Mouse (Mus musculus) gastrocnemius, adult 8-10 months (tissue): ENCODE data around the gene Mutyh. TPM values are rescaled to one million over a fixed set of nuclear protein-coding genes. Genes with fewer than 3 reads are reported as not detected.
"Not testable (repeated sequence)": the region's sequence is repeated elsewhere in the genome, so short reads cannot be mapped to it uniquely, and the experiment has no call there.

ENCODE experiments used
- DNase-seq, 2 experiments: peaks; one replicate each; pipeline ENCODE4 v3.0.0; 2022; ENCODE audit warnings: low spot score in 2 of 2
- total RNA-seq, 4 experiments: library from RNA; stranded (reverse); gene quantifications; 2 replicates each; pipeline ENCODE4 v1.2.4; 2022

Mutyh gene
- total RNA-seq, 4 experiments from 2014 or later: 0.58 to 1.1 (median 0.87) TPM

DNA sequence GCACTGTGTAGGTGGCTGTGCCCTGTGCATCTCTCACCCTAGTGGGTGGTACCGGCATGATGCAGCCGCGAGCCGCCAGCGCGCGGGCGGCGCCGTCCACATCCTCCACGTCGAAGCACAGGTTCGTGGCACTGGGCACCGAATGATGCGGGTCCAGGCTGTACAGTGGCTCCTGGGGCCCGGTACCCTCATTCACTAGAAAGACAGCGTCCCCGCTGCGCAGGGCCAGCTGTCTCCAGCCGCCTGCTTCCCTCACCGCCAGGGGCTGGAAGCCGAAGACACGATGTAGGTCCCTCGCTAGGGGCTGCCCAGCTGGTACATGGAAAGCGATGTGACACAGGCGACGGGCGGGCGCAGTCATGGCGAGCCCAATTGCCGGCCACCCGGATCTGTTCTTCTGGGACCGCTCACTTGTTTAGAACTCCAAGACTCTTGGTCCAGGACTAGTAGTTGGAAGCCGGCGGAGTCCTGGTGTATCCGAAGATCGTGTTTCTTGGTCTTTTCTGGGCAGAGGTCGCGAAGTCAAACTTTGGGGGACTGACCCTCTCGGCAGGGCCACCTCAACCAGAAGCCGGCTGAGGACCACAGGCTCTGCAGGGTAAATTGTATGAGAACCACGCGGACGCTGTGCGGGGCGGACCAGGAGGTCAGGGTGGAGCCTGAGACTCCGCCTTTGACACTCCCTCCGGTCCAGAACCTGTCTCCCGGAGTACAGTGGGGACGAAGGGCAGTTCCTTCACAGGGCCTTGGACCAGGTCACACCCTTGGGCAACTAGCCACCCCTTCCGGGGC, 13.6 kb downstream of the Mutyh start:
- DNase-seq: peak; percentile 67 to 71

- DNase-seq: no peak
Observed at GRCm38 (mm10) chr4:116821694-116822016, 14.1 kb downstream of the Mutyh start, which contains the start of gene Hpdl. Hpdl (minus strand) TSS chr4:116821707.

DNA sequence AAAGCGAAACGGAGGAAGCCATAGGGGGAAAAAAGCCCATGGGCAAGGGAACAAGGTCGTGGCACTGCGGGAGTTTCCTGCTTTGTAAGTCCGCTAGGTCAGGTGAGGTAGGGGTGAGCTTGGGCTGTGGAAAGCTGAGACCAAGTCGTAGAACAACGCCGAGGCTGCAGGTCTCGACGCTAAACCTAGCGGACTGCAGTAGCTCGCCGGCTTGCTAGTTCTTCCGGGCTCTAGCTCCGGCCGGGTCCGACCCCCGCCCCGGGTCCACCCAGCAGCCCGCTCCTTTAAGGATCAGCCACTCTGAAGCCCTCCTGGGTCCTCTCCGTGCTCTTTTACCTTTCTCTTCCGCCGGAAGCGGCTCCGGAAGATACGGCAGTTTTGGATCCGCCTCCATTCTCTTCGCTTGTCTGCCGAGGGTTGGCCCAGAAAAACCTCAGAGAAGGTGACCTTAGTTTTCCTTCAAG, 17.1 kb downstream of the Mutyh start:
- DNase-seq: peak; percentile 40 to 62

GRCm38 (mm10) chr4:116827819-116828218, 20.3 kb downstream of the Mutyh start:
- DNase-seq: no peak

DNA sequence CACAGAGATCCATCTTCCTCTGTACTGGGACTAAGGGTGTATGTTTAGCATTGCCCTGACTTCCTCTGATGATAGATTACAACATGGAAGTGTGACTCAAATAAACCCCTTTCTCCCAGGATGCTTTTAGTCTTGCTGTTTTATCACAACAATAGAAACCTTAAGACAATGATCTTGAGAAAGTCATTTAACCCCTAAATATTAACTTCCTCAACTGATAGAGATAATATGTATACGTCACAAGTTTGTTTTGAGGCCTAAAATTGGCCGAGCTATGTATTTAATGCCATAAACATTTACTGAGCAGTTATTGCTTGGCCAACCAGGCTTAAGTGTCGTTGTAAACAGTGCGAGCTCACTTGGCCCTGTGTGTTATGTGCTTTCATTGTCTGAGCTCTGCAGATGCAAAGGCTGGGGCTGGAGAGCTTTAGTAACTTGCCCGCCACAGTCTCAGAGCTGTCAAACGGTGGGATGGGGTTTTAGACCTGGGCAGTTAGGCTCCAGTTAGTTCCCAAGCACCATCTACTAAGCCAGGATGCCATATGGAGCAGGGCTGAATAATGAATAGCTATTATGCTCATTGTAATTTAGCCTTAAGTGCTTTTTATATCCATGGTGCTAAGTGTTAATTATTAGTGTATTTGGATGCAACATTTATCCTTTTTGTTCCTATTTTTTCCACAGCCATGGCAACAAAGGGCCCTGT, 22.0 kb downstream of the Mutyh start:
- DNase-seq: no peak

DNA sequence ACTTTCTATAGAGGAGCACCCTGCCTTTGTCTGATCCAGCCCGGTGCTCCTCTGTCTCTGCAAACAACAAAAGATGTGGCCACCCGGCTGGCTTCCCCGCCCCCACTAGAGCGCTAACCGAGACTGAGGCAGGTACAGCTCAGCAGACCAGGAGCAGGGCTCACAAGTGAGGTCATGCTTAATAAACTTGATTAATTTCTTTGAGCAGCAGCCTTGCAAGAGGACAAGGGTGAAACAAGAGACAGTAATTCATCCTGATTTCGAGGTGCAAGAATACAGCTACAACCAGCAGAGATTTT, 22.5 kb downstream of the Mutyh start:
- no peak for DNase-seq

- no peak for DNase-seq
Observed at GRCm38 (mm10) chr4:116838999-116839398, 31.5 kb downstream of the Mutyh start.

DNA sequence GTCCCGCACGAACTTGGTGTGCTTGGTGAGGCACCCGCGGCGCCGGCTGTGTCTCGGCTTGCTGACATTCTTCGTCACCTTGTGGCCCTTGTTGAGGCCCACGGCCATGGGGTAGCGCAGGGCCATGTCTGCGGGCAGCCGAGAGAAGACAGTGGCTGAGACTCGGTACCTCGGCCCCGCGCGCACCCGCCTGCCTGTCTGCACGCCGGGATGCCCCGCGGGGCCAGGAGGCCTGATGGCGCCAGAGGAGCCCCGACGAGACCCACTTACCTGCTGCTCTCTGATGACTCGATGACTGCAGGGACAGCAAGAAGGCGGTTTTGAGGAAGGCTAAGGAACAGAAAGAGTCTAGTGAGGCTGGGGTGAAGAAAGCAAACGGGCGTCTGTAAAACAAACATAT, 32.6 kb downstream of the Mutyh start:
- DNase-seq: not testable (repeated sequence)

- no peak for DNase-seq
Observed at GRCm38 (mm10) chr4:116840841-116841240, 33.3 kb downstream of the Mutyh start.

GRCm38 (mm10) chr4:116844324-116844723, 36.8 kb downstream of the Mutyh start:
- DNase-seq: no peak

- no peak for DNase-seq
Observed at GRCm38 (mm10) chr4:116849901-116850300, 42.4 kb downstream of the Mutyh start.

- no peak for DNase-seq
Observed at GRCm38 (mm10) chr4:116854286-116854685, 46.8 kb downstream of the Mutyh start.

DNA sequence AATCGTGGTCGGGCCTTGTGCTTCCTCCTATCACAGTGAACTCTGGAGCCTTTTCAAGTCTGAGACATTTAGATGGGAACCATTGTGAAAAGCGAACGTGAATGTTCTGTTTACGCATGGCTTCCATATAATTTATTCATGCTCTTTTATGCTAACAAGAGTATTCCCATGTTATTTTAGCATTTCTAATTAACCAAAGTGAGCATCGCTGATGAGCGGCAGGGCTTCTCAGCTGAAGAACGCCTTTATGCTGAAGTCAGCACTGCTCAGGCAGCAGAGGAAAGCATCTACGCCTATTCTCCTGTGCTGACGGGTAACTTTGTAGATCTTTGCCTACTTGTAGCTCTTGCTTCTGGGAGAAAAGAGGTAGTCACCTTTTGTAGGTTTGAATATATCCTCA, 49.7 kb downstream of the Mutyh start:
- DNase-seq: no peak

- DNase-seq: no peak
Observed at GRCm38 (mm10) chr4:116859711-116860110, 52.2 kb downstream of the Mutyh start.

DNA sequence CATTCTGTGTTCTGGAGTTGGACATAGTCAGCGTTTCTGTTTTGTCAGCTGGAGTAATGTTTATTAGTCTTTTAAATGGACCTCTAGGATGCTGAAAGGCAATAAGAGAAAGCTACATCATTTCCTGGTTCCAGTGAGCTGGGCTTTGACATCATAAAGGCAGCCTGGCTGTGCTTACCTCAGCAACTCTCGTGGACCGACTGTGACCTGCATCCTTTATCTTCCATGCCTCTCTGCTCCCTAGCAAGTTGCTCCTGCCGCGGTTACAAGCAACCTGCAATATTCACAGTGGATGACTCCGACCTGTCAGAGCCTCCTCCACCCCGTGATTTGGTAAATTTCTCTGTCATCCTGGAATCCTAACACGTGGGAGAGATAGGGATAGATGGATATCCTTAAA, 54.5 kb downstream of the Mutyh start:
- no peak for DNase-seq

Other genes starting within 250 kb of the Mutyh start
- gene Ccdc17, start 211.1 kb upstream of the Mutyh start, total RNA-seq: 1 to 10 TPM; 1.1 to 2.4 (median 1.3) TPM
- 10 to 100 TPM in 2 of 4 experiments, 1 to 10 TPM in 2; 7.8 to 13.0 (median 9.5) TPM for gene Nasp, start 179.8 kb upstream of the Mutyh start, total RNA-seq
- 100 to 1,000 TPM; 187 to 206 (median 199) TPM for gene Akr1a1, start 156.0 kb upstream of the Mutyh start, total RNA-seq
- gene Prdx1, start 122.2 kb upstream of the Mutyh start, total RNA-seq: 100 to 1,000 TPM; 247 to 330 (median 264) TPM
- 10 to 100 TPM; 30.4 to 34.6 (median 33.3) TPM for gene Mmachc, start 99.3 kb upstream of the Mutyh start, total RNA-seq
- 1 to 10 TPM; 1.2 to 2.2 (median 1.7) TPM for gene Ccdc163, start 99.2 kb upstream of the Mutyh start, total RNA-seq
- 1 to 10 TPM; 1.6 to 1.9 (median 1.7) TPM for gene Tesk2, start 86.8 kb upstream of the Mutyh start, total RNA-seq
- gene Toe1, start 83 bp upstream of the Mutyh start, total RNA-seq: 1 to 10 TPM; 4.1 to 6.1 (median 4.5) TPM
- gene Hpdl, start 14.0 kb downstream of the Mutyh start, total RNA-seq: 1 to 10 TPM in 3 of 4 experiments, under 1 TPM in 1; 0.78 to 1.8 (median 1.3) TPM
- under 1 TPM; 0.05 to 0.17 (median 0.07) TPM for gene Zswim5, start 69.7 kb downstream of the Mutyh start, total RNA-seq
- gene Urod, start 186.7 kb downstream of the Mutyh start, total RNA-seq: 10 to 100 TPM; 63.0 to 69.1 (median 65.4) TPM
- gene Hectd3, start 187.6 kb downstream of the Mutyh start, total RNA-seq: 10 to 100 TPM; 11.5 to 19.0 (median 14.5) TPM
- 10 to 100 TPM; 18.3 to 24.1 (median 22.3) TPM for gene Eif2b3, start 211.7 kb downstream of the Mutyh start, total RNA-seq